Mouse (Mus musculus) heart, embryonic 12.5 days (tissue): Measurements from ENCODE around the gene Nrbp1. TPM values are rescaled to one million over a fixed set of nuclear protein-coding genes. Genes with fewer than 3 reads are reported as not detected.

Experiments used
- ATAC-seq: fragments of 200-750 bp; cut with Nextera tagmentation; 2 replicates; pipeline ENCODE4 v1.8.0; 2017; ENCODE audit warnings: moderate TSS enrichment, moderate library complexity; ENCODE audit not compliant: insufficient number of reproducible peaks, low FRiP score
- H3K27ac ChIP-seq: fragments of 300-500 bp; sonication (generic); 2 replicates; pipeline ENCODE4 v1.5.1; 2016; ENCODE audit warnings: mild to moderate bottlenecking, moderate library complexity; ENCODE audit not compliant: poor library complexity, severe bottlenecking
- H3K27me3 ChIP-seq: fragments of 300-500 bp; sonication (generic); replicated peaks from 2 replicates; pipeline ENCODE4 v1.6.1; 2016; ENCODE audit warnings: mild to moderate bottlenecking, moderate library complexity
- H3K36me3 ChIP-seq: fragments of 300-500 bp; sonication (generic); 2 replicates; pipeline ENCODE4 v1.6.1; 2016; ENCODE audit warnings: mild to moderate bottlenecking, moderate library complexity
- H3K4me1 ChIP-seq: fragments of 300-500 bp; sonication (generic); replicated peaks from 2 replicates; pipeline ENCODE4 v1.6.1; 2016; ENCODE audit warnings: mild to moderate bottlenecking
- H3K4me2 ChIP-seq: fragments of 300-500 bp; sonication (generic); 2 replicates; pipeline ENCODE4 v1.6.1; 2016; ENCODE audit warnings: mild to moderate bottlenecking, moderate library complexity
- H3K4me3 ChIP-seq: fragments of 300-500 bp; sonication (generic); 2 replicates; pipeline ENCODE4 v1.5.1; 2016; ENCODE audit warnings: mild to moderate bottlenecking
- H3K9ac ChIP-seq: fragments of 300-500 bp; sonication (generic); 2 replicates; pipeline ENCODE4 v1.6.1; 2016; ENCODE audit warnings: mild to moderate bottlenecking, moderate library complexity
- H3K9me3 ChIP-seq: fragments of 300-500 bp; sonication (generic); replicated peaks from 2 replicates; pipeline ENCODE4 v1.6.1; 2016; ENCODE audit warnings: mild to moderate bottlenecking, moderate library complexity
- WGBS: fragments of 180-500 bp; shearing (Covaris S2); methylation state at CpG from one replicate; pipeline ENCODE4 v1.1.7; 2016; 5-methylcytosine and 5-hydroxymethylcytosine counted together
- polyA plus RNA-seq: library from polyadenylated mRNA; unstranded; fragments of >200 nt; fragmentation: Nextera tagmentation; extraction: Ambion mirVana; gene quantifications from 2 replicates; pipeline ENCODE4 v1.2.1, GENCODE M21; 2016

The Nrbp1 gene
- polyA plus RNA-seq, 1 experiment from 2014 or later: 127 TPM

- Histone ChIP-seq H3K4me2 (no peak overlapping the region), H3K4me3 (no peak overlapping the region), H3K27ac (no peak overlapping the region), H3K9ac (no peak overlapping the region), H3K4me1 (peaks cover 11% of the 10 kb centered on the region), H3K36me3 (peaks cover 3% of the 10 kb centered on the region), H3K27me3 (no peaks in the 10 kb centered on the region), H3K9me3 (no peaks in the 10 kb centered on the region)
- ATAC-seq: no peak
- WGBS: 75% methylated on average over 3 of the region's 3 CpGs
Observed at GRCm38 (mm10) chr5:31297981-31298380, 57.3 kb downstream of the Nrbp1 start.

GRCm38 (mm10) chr5:31298486-31298885, 57.8 kb downstream of the Nrbp1 start:
- no peak for ATAC-seq
- Histone ChIP-seq H3K4me2 (no peak overlapping the region), H3K27ac (no peak overlapping the region), H3K4me3 (no peak overlapping the region), H3K36me3 (no peaks in the 10 kb centered on the region; the same call in 1 of the 2 replicates), H3K4me1 (peaks cover 11% of the 10 kb centered on the region), H3K9ac (no peak overlapping the region), H3K27me3 (no peaks in the 10 kb centered on the region), H3K9me3 (no peaks in the 10 kb centered on the region)
- WGBS: 52% methylated on average over 2 of the region's 2 CpGs

Other genes with a start within 250 kb of the Nrbp1 start
- 102 and 107 TPM in 2 replicates for gene Atraid, start 192.6 kb upstream of the Nrbp1 start, polyA plus RNA-seq
- 7.9 and 8.0 TPM in 2 replicates for gene Slc5a6, start 191.9 kb upstream of the Nrbp1 start, polyA plus RNA-seq
- 38.4 and 39.2 TPM in 2 replicates for gene Cad, start 186.1 kb upstream of the Nrbp1 start, polyA plus RNA-seq
- not detected in 2 replicates for gene Dnajc5g, start 134.6 kb upstream of the Nrbp1 start, polyA plus RNA-seq
- 0.39 and 0.47 TPM in 2 replicates for gene Slc30a3, start 132.6 kb upstream of the Nrbp1 start, polyA plus RNA-seq
- gene Trim54, start 124.2 kb upstream of the Nrbp1 start, polyA plus RNA-seq: 12.8 and 12.9 TPM in 2 replicates
- gene Ucn, start 102.0 kb upstream of the Nrbp1 start, polyA plus RNA-seq: 0.38 TPM in 1 of 2 replicates, not detected in the other
- gene Mpv17, start 86.6 kb upstream of the Nrbp1 start, polyA plus RNA-seq: 66.8 and 68.8 TPM in 2 replicates
- gene Gm29609, start 61.0 kb upstream of the Nrbp1 start, polyA plus RNA-seq: 1.0 and 1.3 TPM in 2 replicates
- gene Gtf3c2, start 60.7 kb upstream of the Nrbp1 start, polyA plus RNA-seq: 58.8 and 63.7 TPM in 2 replicates
- 112 and 116 TPM in 2 replicates for gene Snx17, start 47.6 kb upstream of the Nrbp1 start, polyA plus RNA-seq
- 52.3 and 60.5 TPM in 2 replicates for gene Eif2b4, start 47.4 kb upstream of the Nrbp1 start, polyA plus RNA-seq
- 9.9 and 10.5 TPM in 2 replicates for gene Zfp513, start 38.6 kb upstream of the Nrbp1 start, polyA plus RNA-seq
- gene Ppm1g, start 20.2 kb upstream of the Nrbp1 start, polyA plus RNA-seq: 111 and 112 TPM in 2 replicates
- gene Gm9970, start 368 bp downstream of the Nrbp1 start, polyA plus RNA-seq: 0.34 TPM in 1 of 2 replicates, not detected in the other
- gene Krtcap3, start 10.8 kb downstream of the Nrbp1 start, polyA plus RNA-seq: 7.4 and 7.5 TPM in 2 replicates
- gene Ift172, start 50.3 kb downstream of the Nrbp1 start, polyA plus RNA-seq: 33.9 and 34.0 TPM in 2 replicates
- gene Fndc4, start 55.2 kb downstream of the Nrbp1 start, polyA plus RNA-seq: 25.8 and 32.3 TPM in 2 replicates
- gene Gckr, start 56.6 kb downstream of the Nrbp1 start, polyA plus RNA-seq: 0.19 TPM in 1 of 2 replicates, not detected in the other
- 38.8 and 40.2 TPM in 2 replicates for gene Zfp512, start 211.6 kb downstream of the Nrbp1 start, polyA plus RNA-seq
- not detected in 2 replicates for gene 4930548H24Rik, start 244.9 kb downstream of the Nrbp1 start, polyA plus RNA-seq